10 mouse cellular contexts compared by ENCODE assay signal in genomic region chr14:32121920-32122315, GRCm38 (mm10). TPM values are rescaled to one million over a fixed set of nuclear protein-coding genes. Genes with fewer than 3 reads are reported as not detected.
DNase-seq lines count a peak whose midpoint lies in the region; ATAC-seq lines count a peak whose summit lies in the region.
"Had no signal": no experiment of that assay in that cellular context is flagged by ENCODE, and none has a peak within 500 bp of the region (broad histone marks: within the 10 kb centered on the region; RNA-seq: fewer than 3 reads in every experiment).

No protein-coding gene starts in this region.

- H3K27me3 ChIP-seq in hindbrain, embryonic 10.5 days (ENCODE audit: insufficient read depth, poor library complexity, severe bottlenecking), result no peaks in the 10 kb centered on the region
- H3K27me3 ChIP-seq in hindbrain, embryonic 12.5 days, result no peaks in the 10 kb centered on the region
- peaks cover 11% of the 10 kb centered on the region for H3K27me3 ChIP-seq in liver, embryonic 13.5 days
- H3K27me3 ChIP-seq: midbrain, embryonic 12.5 days had no signal

- no peak overlapping the region for H3K4me2 ChIP-seq in hindbrain, embryonic 12.5 days (replicated peaks)
- no peak overlapping the region for H3K4me2 ChIP-seq in liver, embryonic 13.5 days
- H3K4me2 ChIP-seq: midbrain, embryonic 12.5 days had no signal

- ATAC-seq in hindbrain, embryonic 12.5 days (ENCODE audit: low FRiP score), result no peak
- ATAC-seq in liver, embryonic 13.5 days (ENCODE audit: low read depth), result peak; percentile 80

- no peak overlapping the region for H3K27ac ChIP-seq in hindbrain, embryonic 10.5 days
- H3K27ac ChIP-seq in hindbrain, embryonic 12.5 days, result no peak overlapping the region
- H3K27ac ChIP-seq in liver, embryonic 13.5 days, result no peak overlapping the region
- H3K27ac ChIP-seq: midbrain, embryonic 12.5 days had no signal

- 59% methylated on average over 2 of the region's 2 CpGs for WGBS in hindbrain, embryonic 10.5 days
- 51% methylated on average over 2 of the region's 2 CpGs for whole genome bisulfite sequencing in hindbrain, embryonic 12.5 days
- WGBS in liver, embryonic 13.5 days (ENCODE audit: insufficient replicate concordance), result 17% methylated on average over 2 of the region's 2 CpGs

- H3K4me3 ChIP-seq in hindbrain, embryonic 10.5 days, result no peak overlapping the region
- no peak overlapping the region for H3K4me3 ChIP-seq in hindbrain, embryonic 12.5 days
- no peak overlapping the region for H3K4me3 ChIP-seq in liver, embryonic 13.5 days (replicated peaks)
- H3K4me3 ChIP-seq: midbrain, embryonic 12.5 days had no signal

- H3K9ac ChIP-seq in hindbrain, embryonic 12.5 days, result no peak overlapping the region
- no peak overlapping the region for H3K9ac ChIP-seq in liver, embryonic 13.5 days
- H3K9ac ChIP-seq: midbrain, embryonic 12.5 days had no signal

- no peaks in the 10 kb centered on the region for H3K9me3 ChIP-seq in hindbrain, embryonic 10.5 days
- H3K9me3 ChIP-seq in hindbrain, embryonic 12.5 days (replicated peaks), result no peaks in the 10 kb centered on the region
- H3K9me3 ChIP-seq in liver, embryonic 13.5 days (replicated peaks), result no peaks in the 10 kb centered on the region
- H3K9me3 ChIP-seq: midbrain, embryonic 12.5 days had no signal

- no peaks in the 10 kb centered on the region for H3K4me1 ChIP-seq in hindbrain, embryonic 10.5 days (replicated peaks)
- H3K4me1 ChIP-seq in hindbrain, embryonic 12.5 days, result no peaks in the 10 kb centered on the region
- no peaks in the 10 kb centered on the region for H3K4me1 ChIP-seq in liver, embryonic 13.5 days (replicated peaks)
- H3K4me1 ChIP-seq: midbrain, embryonic 12.5 days had no signal

- peak; percentile 18 for DNase-seq in hindbrain, embryonic 10.5 days (ENCODE audit: low spot score)
- DNase-seq in ES-CJ7 (ENCODE audit: low read depth, low spot score), result peak; percentile 90
- peak; percentile 24 for DNase-seq in embryo, embryonic 9.5 days (ENCODE audit: extremely low spot score)
- peak; percentile 57 for DNase-seq in liver, embryonic 13.5 days
- peak; percentile 35 to 66 for DNase-seq in spleen, postnatal 10 days (ENCODE audit: low spot score in 2 of 2)
- DNase-seq in urinary bladder, postnatal 4 days (ENCODE audit: low spot score in 2 of 2), result no peak
- no peak for DNase-seq in ovary, adult 18-20 months (ENCODE audit: low spot score)

- no peaks in the 10 kb centered on the region for H3K36me3 ChIP-seq in hindbrain, embryonic 10.5 days
- no peaks in the 10 kb centered on the region for H3K36me3 ChIP-seq in hindbrain, embryonic 12.5 days
- no peaks in the 10 kb centered on the region for H3K36me3 ChIP-seq in liver, embryonic 13.5 days
- H3K36me3 ChIP-seq: midbrain, embryonic 12.5 days had no signal

RNA-seq across cellular contexts. Expression of gene Msmb, which starts 19.9 kb away (rescaled TPM):
- polyA plus RNA-seq in hindbrain, embryonic 10.5 days (2016; fragmentation: Nextera tagmentation; extraction: Ambion mirVana), result not detected in 2 replicates
- not detected in 2 replicates for polyA plus RNA-seq in hindbrain, embryonic 12.5 days (2016; fragmentation: Nextera tagmentation; extraction: Ambion mirVana)
- polyA plus RNA-seq in liver, embryonic 13.5 days (2015; fragmentation: Nextera tagmentation; extraction: Ambion mirVana), result 0.33 and 0.45 TPM in 2 replicates
- polyA plus RNA-seq: embryonic facial prominence, embryonic 14.5 days; midbrain, embryonic 12.5 days had no signal

RNA-seq across cellular contexts. Expression of gene Dph3, which starts 36.4 kb away (rescaled TPM):
- 89.7 and 93.6 TPM in 2 replicates for polyA plus RNA-seq in hindbrain, embryonic 10.5 days (2016; fragmentation: Nextera tagmentation; extraction: Ambion mirVana)
- 72.0 and 72.2 TPM in 2 replicates for polyA plus RNA-seq in hindbrain, embryonic 12.5 days (2016; fragmentation: Nextera tagmentation; extraction: Ambion mirVana)
- polyA plus RNA-seq in liver, embryonic 13.5 days (2015; fragmentation: Nextera tagmentation; extraction: Ambion mirVana), result 106 and 110 TPM in 2 replicates

RNA-seq across cellular contexts. Expression of gene Oxnad1, which starts 36.7 kb away (rescaled TPM):
- polyA plus RNA-seq in hindbrain, embryonic 10.5 days (2016; fragmentation: Nextera tagmentation; extraction: Ambion mirVana), result 22.2 and 23.0 TPM in 2 replicates
- 14.5 and 20.4 TPM in 2 replicates for polyA plus RNA-seq in hindbrain, embryonic 12.5 days (2016; fragmentation: Nextera tagmentation; extraction: Ambion mirVana)
- 23.4 and 24.1 TPM in 2 replicates for polyA plus RNA-seq in liver, embryonic 13.5 days (2015; fragmentation: Nextera tagmentation; extraction: Ambion mirVana)

RNA-seq across cellular contexts. Expression of gene Ncoa4, which starts 37.7 kb away (rescaled TPM):
- polyA plus RNA-seq in hindbrain, embryonic 10.5 days (2016; fragmentation: Nextera tagmentation; extraction: Ambion mirVana), result 66.0 and 71.9 TPM in 2 replicates
- polyA plus RNA-seq in hindbrain, embryonic 12.5 days (2016; fragmentation: Nextera tagmentation; extraction: Ambion mirVana), result 96.2 and 99.4 TPM in 2 replicates
- 288 and 359 TPM in 2 replicates for polyA plus RNA-seq in liver, embryonic 13.5 days (2015; fragmentation: Nextera tagmentation; extraction: Ambion mirVana)

Comparison
In these comparisons a context has a peak if more than half of its experiments do, and no peak if none do; other contexts are left out.
1. DNase-seq: peak in hindbrain, embryonic 10.5 days (single experiment), ES-CJ7 (single experiment), embryo, embryonic 9.5 days (single experiment), liver, embryonic 13.5 days (single experiment) and spleen, postnatal 10 days (2 of 2); none in urinary bladder, postnatal 4 days (0 of 2) and ovary, adult 18-20 months (single experiment).